Mouse (Mus musculus) stomach, embryonic 14.5 days (tissue): ENCODE data around the gene Casp8. TPM values are rescaled to one million over a fixed set of nuclear protein-coding genes. Genes with fewer than 3 reads are reported as not detected.
"Not testable (repeated sequence)": the region's sequence is repeated elsewhere in the genome, so short reads cannot be mapped to it uniquely, and the experiment has no call there.

ENCODE experiments used
- ATAC-seq: fragments of 200-750 bp; cut with Nextera tagmentation; 2 replicates; pipeline ENCODE4 v1.8.0; 2017; ENCODE audit warnings: low read depth, moderate TSS enrichment; ENCODE audit not compliant: insufficient number of reproducible peaks, insufficient read depth, low FRiP score
- H3K27ac ChIP-seq: fragments of 300-500 bp; sonication (generic); 2 replicates; pipeline ENCODE4 v1.5.1; 2014; ENCODE audit warnings: mild to moderate bottlenecking, low read length, moderate library complexity, mixed read lengths
- H3K27me3 ChIP-seq: fragments of 300-500 bp; sonication (generic); 2 replicates; pipeline ENCODE4 v1.6.1; 2014; ENCODE audit warnings: low read length, control low read depth, mixed read lengths; ENCODE audit not compliant: control insufficient read depth, insufficient read depth
- H3K36me3 ChIP-seq: fragments of 300-500 bp; sonication (generic); 2 replicates; pipeline ENCODE4 v1.6.1; 2014; ENCODE audit warnings: mild to moderate bottlenecking, control low read depth, low read length, moderate library complexity, mixed read lengths; ENCODE audit not compliant: control insufficient read depth, insufficient read depth
- H3K4me1 ChIP-seq: fragments of 300-500 bp; sonication (generic); 2 replicates; pipeline ENCODE4 v1.6.1; 2014; ENCODE audit warnings: low read length, control low read depth, mixed read lengths; ENCODE audit not compliant: control insufficient read depth, insufficient read depth
- H3K4me2 ChIP-seq: fragments of 300-500 bp; sonication (generic); replicated peaks from 2 replicates; pipeline ENCODE4 v1.6.1; 2014; ENCODE audit warnings: low read depth, low read length, control low read depth
- H3K4me3 ChIP-seq: fragments of 300-500 bp; sonication (generic); 2 replicates; pipeline ENCODE4 v1.5.1; 2014; ENCODE audit warnings: low read depth, low read length, control low read depth
- H3K9ac ChIP-seq: fragments of 300-500 bp; sonication (generic); replicated peaks from 2 replicates; pipeline ENCODE4 v1.6.1; 2014; ENCODE audit warnings: low read depth, mild to moderate bottlenecking, control low read depth, low read length, moderate library complexity, mixed read lengths
- H3K9me3 ChIP-seq: fragments of 300-500 bp; sonication (generic); 2 replicates; pipeline ENCODE4 v1.6.1; 2016; ENCODE audit warnings: low read depth, low read length, control low read depth; ENCODE audit not compliant: control insufficient read depth
- WGBS: fragments of 180-500 bp; shearing (Covaris S2); extraction: QIAGEN DNeasy Blood & Tissue Kit; methylation state at CpG from one replicate; pipeline ENCODE4 v1.1.7; 2014; 5-methylcytosine and 5-hydroxymethylcytosine counted together
- polyA plus RNA-seq: library from polyadenylated mRNA; unstranded; fragments of >200 nt; fragmentation: Nextera tagmentation; extraction: Ambion mirVana; gene quantifications from 2 replicates; pipeline ENCODE4 v1.2.1, GENCODE M21; 2014

Gene Casp8
- polyA plus RNA-seq, 1 experiment from 2014 or later, result 40.3 TPM

GRCm38 (mm10) chr1:58859738-58860365 lies 64.7 kb downstream of the Casp8 start:
- not testable (repeated sequence) for H3K4me2 ChIP-seq, ATAC-seq, H3K27me3 ChIP-seq, H3K9ac ChIP-seq, H3K27ac ChIP-seq, H3K9me3 ChIP-seq, H3K36me3 ChIP-seq, H3K4me3 ChIP-seq, H3K4me1 ChIP-seq
- 66% methylated on average over 13 of the region's 13 CpGs for WGBS

GRCm38 (mm10) chr1:58860586-58860985 lies 65.4 kb downstream of the Casp8 start:
- not testable (repeated sequence) for H3K9me3 ChIP-seq, H3K4me2 ChIP-seq, H3K4me1 ChIP-seq, H3K9ac ChIP-seq, H3K27ac ChIP-seq, H3K4me3 ChIP-seq, ATAC-seq, H3K36me3 ChIP-seq, H3K27me3 ChIP-seq
- 77% methylated on average over 3 of the region's 3 CpGs for WGBS

DNA sequence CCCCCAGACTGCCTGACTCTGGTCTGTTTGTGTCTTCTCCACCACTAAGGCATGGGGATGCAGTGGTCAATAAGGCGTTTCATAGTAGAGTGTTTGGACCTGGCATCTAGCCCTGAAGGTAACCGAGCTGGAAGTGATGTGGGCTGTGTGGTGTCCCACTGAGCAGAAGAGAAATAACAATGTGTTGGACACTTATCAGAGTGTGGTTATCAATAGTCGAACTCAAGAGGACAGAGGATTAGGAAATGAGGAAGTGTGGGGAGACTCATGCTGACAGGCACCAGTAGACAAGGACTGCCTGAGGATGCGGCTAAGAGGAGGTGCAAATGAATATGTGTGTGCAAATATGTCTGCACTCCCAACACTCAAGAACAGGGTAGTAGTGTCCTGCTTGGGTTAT lies 81.3 kb downstream of the Casp8 start:
- ATAC-seq, H3K27ac ChIP-seq, H3K36me3 ChIP-seq, H3K9me3 ChIP-seq, H3K4me3 ChIP-seq, H3K4me2 ChIP-seq, H3K27me3 ChIP-seq, H3K4me1 ChIP-seq, H3K9ac ChIP-seq: not testable (repeated sequence)
- WGBS, result 92% methylated on average over 4 of the region's 4 CpGs

GRCm38 (mm10) chr1:58879291-58879690 lies 84.1 kb downstream of the Casp8 start:
- H3K27ac ChIP-seq, ATAC-seq, H3K4me2 ChIP-seq, H3K27me3 ChIP-seq, H3K4me1 ChIP-seq, H3K9me3 ChIP-seq, H3K36me3 ChIP-seq, H3K9ac ChIP-seq, H3K4me3 ChIP-seq: not testable (repeated sequence)
- 91% methylated on average over 2 of the region's 2 CpGs for WGBS

DNA sequence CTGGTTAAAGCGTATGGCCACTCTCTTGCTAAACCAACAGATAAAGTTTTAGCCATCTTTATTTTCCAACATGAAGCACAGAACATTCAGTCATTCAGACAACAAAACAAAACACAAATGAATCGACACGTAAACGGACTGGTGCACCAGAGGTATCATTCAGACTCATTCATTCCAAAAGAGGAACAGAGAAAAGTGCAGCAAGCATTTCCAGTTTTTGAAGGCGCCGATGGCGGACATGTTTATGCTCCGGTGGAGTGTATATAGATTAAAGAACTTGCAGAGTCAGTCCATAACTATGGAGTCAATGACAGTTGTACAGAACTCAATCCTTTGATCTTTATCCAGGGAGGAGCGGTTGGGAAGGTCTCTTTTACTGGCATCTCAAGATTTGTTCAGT lies 88.1 kb downstream of the Casp8 start:
- H3K9me3 ChIP-seq, H3K4me3 ChIP-seq, H3K36me3 ChIP-seq, H3K27ac ChIP-seq, ATAC-seq, H3K27me3 ChIP-seq, H3K9ac ChIP-seq, H3K4me1 ChIP-seq, H3K4me2 ChIP-seq: not testable (repeated sequence)
- WGBS, result 93% methylated on average over 9 of the region's 9 CpGs

GRCm38 (mm10) chr1:58885646-58886045 lies 90.5 kb downstream of the Casp8 start:
- H3K27me3 ChIP-seq, result no peaks in the 10 kb centered on the region
- no peaks in the 10 kb centered on the region for H3K4me1 ChIP-seq
- no peak for ATAC-seq
- H3K36me3 ChIP-seq, result no peaks in the 10 kb centered on the region
- no peak overlapping the region for H3K27ac ChIP-seq
- H3K4me2 ChIP-seq, result no peak overlapping the region
- H3K4me3 ChIP-seq, result no peak overlapping the region
- 86% methylated on average over 4 of the region's 4 CpGs for WGBS
- H3K9ac ChIP-seq, result no peak overlapping the region
- H3K9me3 ChIP-seq, result no peaks in the 10 kb centered on the region

DNA sequence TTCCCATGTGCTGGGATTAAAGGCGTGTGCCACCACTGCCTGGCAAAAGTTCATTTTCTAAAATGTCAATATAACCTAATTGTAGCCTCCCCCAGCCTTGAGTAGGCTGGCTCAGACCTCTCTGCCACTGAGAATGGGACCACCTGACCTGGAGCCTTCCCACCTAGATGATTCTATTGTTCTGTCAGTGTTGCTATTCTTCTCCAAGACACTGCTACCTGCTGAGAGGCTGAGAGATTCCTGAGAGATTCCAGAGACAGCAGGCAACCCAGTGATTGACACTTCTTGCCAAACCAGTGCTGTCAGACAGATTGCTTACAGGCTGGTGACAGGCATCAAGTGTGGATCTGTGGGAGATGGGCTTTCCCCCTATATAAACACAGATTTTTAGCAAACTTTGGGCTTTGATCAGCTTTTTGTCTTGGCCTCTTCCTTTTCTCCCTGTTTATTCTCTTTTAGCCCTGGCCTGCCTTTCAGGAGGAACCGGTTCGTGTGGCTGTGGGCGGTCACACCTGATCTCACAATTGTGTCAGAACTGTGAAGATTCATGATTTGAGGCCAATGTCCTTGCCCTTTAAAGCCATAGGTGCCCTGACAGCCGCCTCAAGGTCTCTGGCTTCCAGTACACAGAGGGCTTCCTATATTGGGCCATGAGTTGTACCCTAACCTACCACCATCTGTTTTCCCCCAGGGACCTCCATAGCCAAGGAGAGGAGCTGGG lies 94.8 kb downstream of the Casp8 start:
- no peak overlapping the region for H3K27ac ChIP-seq
- ATAC-seq, result no peak
- H3K4me3 ChIP-seq, result no peak overlapping the region
- H3K9ac ChIP-seq, result no peak overlapping the region
- no peaks in the 10 kb centered on the region for H3K9me3 ChIP-seq
- H3K4me2 ChIP-seq, result no peak overlapping the region
- H3K4me1 ChIP-seq, result no peaks in the 10 kb centered on the region
- no peaks in the 10 kb centered on the region for H3K27me3 ChIP-seq
- no peaks in the 10 kb centered on the region for H3K36me3 ChIP-seq
- 47% methylated on average over 5 of the region's 5 CpGs for WGBS

GRCm38 (mm10) chr1:58890697-58891290 lies 95.6 kb downstream of the Casp8 start:
- WGBS, result 72% methylated on average over 4 of the region's 5 CpGs

More at GRCm38 (mm10) chr1:58890697-58891290, 95.6 kb downstream of the Casp8 start:
- ATAC-seq, H3K27ac ChIP-seq, H3K9ac ChIP-seq, H3K9me3 ChIP-seq, H3K4me3 ChIP-seq, H3K4me2 ChIP-seq, H3K36me3 ChIP-seq, H3K4me1 ChIP-seq, H3K27me3 ChIP-seq: not testable (repeated sequence)
